Mouse (Mus musculus): ENCODE data around the gene Vasn. TPM values are rescaled to one million over a fixed set of nuclear protein-coding genes. Genes with fewer than 3 reads are reported as not detected.
A peak's percentile ranks its signal among the peaks of the same experiment; 100 is the strongest.

The Vasn gene
- polyA plus RNA-seq, 1 experiment from 2014 or later = 4.6 TPM

GRCm38 (mm10) chr16:4646831-4647230 lies 7.1 kb downstream of the Vasn start:
- no peak overlapping the region for H3K27ac ChIP-seq
- H3K27me3 ChIP-seq = no peaks in the 10 kb centered on the region
- WGBS = 86% methylated on average over 4 of the region's 4 CpGs
- no peak overlapping the region for H3K9ac ChIP-seq (replicated peaks)
- H3K9me3 ChIP-seq = no peaks in the 10 kb centered on the region
- H3K4me1 ChIP-seq (replicated peaks) = peaks cover 29% of the 10 kb centered on the region
- ATAC-seq = no peak
- peaks cover 32% of the 10 kb centered on the region for H3K36me3 ChIP-seq
- H3K4me2 ChIP-seq (replicated peaks) = no peak overlapping the region
- H3K4me3 ChIP-seq (replicated peaks) = no peak overlapping the region

GRCm38 (mm10) chr16:4647651-4648141 lies 8.0 kb downstream of the Vasn start:
- Histone ChIP-seq H3K36me3 (peaks cover 41% of the 10 kb centered on the region), H3K4me3 (replicated peaks) (no peak overlapping the region), H3K27ac (no peak overlapping the region), H3K9ac (replicated peaks) (no peak overlapping the region), H3K9me3 (no peaks in the 10 kb centered on the region), H3K4me1 (replicated peaks) (peaks cover 20% of the 10 kb centered on the region), H3K4me2 (replicated peaks) (no peak overlapping the region), H3K27me3 (no peaks in the 10 kb centered on the region)
- no peak for ATAC-seq
- WGBS = 82% methylated on average over 13 of the region's 13 CpGs

- no peaks in the 10 kb centered on the region for H3K27me3 ChIP-seq
- WGBS = 80% methylated on average over 28 of the region's 28 CpGs
- H3K27ac ChIP-seq = no peak overlapping the region
Observed at GRCm38 (mm10) chr16:4648416-4649023, 8.8 kb downstream of the Vasn start.

GRCm38 (mm10) chr16:4649211-4649610 lies 9.5 kb downstream of the Vasn start:
- no peaks in the 10 kb centered on the region for H3K27me3 ChIP-seq
- H3K4me3 ChIP-seq (replicated peaks) = no peak overlapping the region
- 89% methylated on average over 5 of the region's 5 CpGs for WGBS
- H3K36me3 ChIP-seq = peaks cover 43% of the 10 kb centered on the region
- H3K4me1 ChIP-seq (replicated peaks) = peaks cover 5% of the 10 kb centered on the region
- H3K4me2 ChIP-seq (replicated peaks) = no peak overlapping the region
- ATAC-seq = no peak
- no peak overlapping the region for H3K27ac ChIP-seq
- H3K9me3 ChIP-seq = no peaks in the 10 kb centered on the region
- no peak overlapping the region for H3K9ac ChIP-seq (replicated peaks)

More at GRCm38 (mm10) chr16:4648416-4649023, 8.8 kb downstream of the Vasn start:
- Histone ChIP-seq H3K4me1 (replicated peaks) (peaks cover 12% of the 10 kb centered on the region), H3K9me3 (no peaks in the 10 kb centered on the region), H3K4me2 (replicated peaks) (no peak overlapping the region), H3K4me3 (replicated peaks) (no peak overlapping the region), H3K9ac (replicated peaks) (no peak overlapping the region), H3K36me3 (peaks cover 48% of the 10 kb centered on the region)
- no peak for ATAC-seq

- H3K36me3 ChIP-seq = peaks cover 45% of the 10 kb centered on the region
- no peak overlapping the region for H3K27ac ChIP-seq
- ATAC-seq = no peak
- no peak overlapping the region for H3K9ac ChIP-seq (replicated peaks)
- WGBS = 90% methylated on average over 11 of the region's 11 CpGs
- no peak overlapping the region for H3K4me2 ChIP-seq (replicated peaks)
- H3K9me3 ChIP-seq = no peaks in the 10 kb centered on the region
- H3K4me1 ChIP-seq (replicated peaks) = peaks cover under 1% of the 10 kb centered on the region; the same call in 1 of the 2 replicates
- H3K27me3 ChIP-seq = no peaks in the 10 kb centered on the region
- no peak overlapping the region for H3K4me3 ChIP-seq (replicated peaks)
Observed at GRCm38 (mm10) chr16:4649692-4650091, 10.0 kb downstream of the Vasn start.

GRCm38 (mm10) chr16:4650161-4650560 lies 10.4 kb downstream of the Vasn start:
- ATAC-seq = no peak
- Histone ChIP-seq H3K27ac (no peak overlapping the region), H3K9me3 (no peaks in the 10 kb centered on the region), H3K36me3 (peaks cover 50% of the 10 kb centered on the region), H3K4me2 (replicated peaks) (no peak overlapping the region), H3K27me3 (no peaks in the 10 kb centered on the region), H3K9ac (replicated peaks) (no peak overlapping the region), H3K4me1 (replicated peaks) (peaks cover 5% of the 10 kb centered on the region), H3K4me3 (replicated peaks) (no peak overlapping the region)
- 94% methylated on average over 3 of the region's 3 CpGs for WGBS

- H3K27ac ChIP-seq = no peak overlapping the region
- no peak overlapping the region for H3K4me2 ChIP-seq (replicated peaks)
- H3K4me1 ChIP-seq (replicated peaks) = peaks cover 15% of the 10 kb centered on the region
- no peaks in the 10 kb centered on the region for H3K9me3 ChIP-seq
- no peak for ATAC-seq
- 88% methylated on average over 1 of the region's 1 CpGs for WGBS
- no peaks in the 10 kb centered on the region for H3K27me3 ChIP-seq
- H3K4me3 ChIP-seq (replicated peaks) = no peak overlapping the region
- H3K36me3 ChIP-seq = peaks cover 53% of the 10 kb centered on the region
- H3K9ac ChIP-seq (replicated peaks) = no peak overlapping the region
Observed at GRCm38 (mm10) chr16:4651081-4651480, 11.3 kb downstream of the Vasn start.

GRCm38 (mm10) chr16:4651624-4652023 lies 11.9 kb downstream of the Vasn start:
- Histone ChIP-seq H3K27me3 (no peaks in the 10 kb centered on the region), H3K4me2 (replicated peaks) (no peak overlapping the region), H3K4me3 (replicated peaks) (no peak overlapping the region), H3K36me3 (peaks cover 53% of the 10 kb centered on the region), H3K9me3 (no peaks in the 10 kb centered on the region), H3K4me1 (replicated peaks) (peaks cover 20% of the 10 kb centered on the region), H3K27ac (no peak overlapping the region), H3K9ac (replicated peaks) (no peak overlapping the region; the same call in 1 of the 2 replicates)
- no peak for ATAC-seq
- 75% methylated on average over 7 of the region's 7 CpGs for WGBS

GRCm38 (mm10) chr16:4652707-4653416 lies 13.1 kb downstream of the Vasn start:
- Histone ChIP-seq H3K36me3 (peaks cover 53% of the 10 kb centered on the region), H3K9ac (replicated peaks) (no peak overlapping the region)
- no peak for ATAC-seq

GRCm38 (mm10) chr16:4654706-4655105 lies 15.0 kb downstream of the Vasn start:
- no peak overlapping the region for H3K4me2 ChIP-seq (replicated peaks)
- peaks cover 39% of the 10 kb centered on the region for H3K36me3 ChIP-seq
- H3K9ac ChIP-seq (replicated peaks) = no peak overlapping the region
- H3K4me3 ChIP-seq (replicated peaks) = no peak overlapping the region
- no peaks in the 10 kb centered on the region for H3K27me3 ChIP-seq
- 86% methylated on average over 10 of the region's 10 CpGs for WGBS
- H3K27ac ChIP-seq = no peak overlapping the region
- peaks cover 32% of the 10 kb centered on the region for H3K4me1 ChIP-seq (replicated peaks)
- no peaks in the 10 kb centered on the region for H3K9me3 ChIP-seq
- ATAC-seq = no peak

More at GRCm38 (mm10) chr16:4652707-4653416, 13.1 kb downstream of the Vasn start:
- no peaks in the 10 kb centered on the region for H3K27me3 ChIP-seq
- H3K4me2 ChIP-seq (replicated peaks) = no peak overlapping the region
- H3K27ac ChIP-seq = no peak overlapping the region
- 80% methylated on average over 4 of the region's 4 CpGs for WGBS
- no peaks in the 10 kb centered on the region for H3K9me3 ChIP-seq
- H3K4me3 ChIP-seq (replicated peaks) = no peak overlapping the region
- peaks cover 22% of the 10 kb centered on the region for H3K4me1 ChIP-seq (replicated peaks)

- Histone ChIP-seq H3K27ac (peak overlapping the region; percentile 64), H3K4me1 (replicated peaks) (peaks cover 32% of the 10 kb centered on the region), H3K4me3 (replicated peaks) (no peak overlapping the region), H3K9ac (replicated peaks) (0 out of 2 replicates have a peak overlapping the region, but pooled peaks have one; percentile 8), H3K27me3 (no peaks in the 10 kb centered on the region), H3K4me2 (replicated peaks) (no peak overlapping the region), H3K9me3 (no peaks in the 10 kb centered on the region), H3K36me3 (peaks cover 33% of the 10 kb centered on the region)
- 66% methylated on average over 4 of the region's 4 CpGs for WGBS
- peak; percentile 13; the same call in 1 of the 2 replicates for ATAC-seq
Observed at GRCm38 (mm10) chr16:4655251-4655734, 15.6 kb downstream of the Vasn start.

Data from midbrain, embryonic 13.5 days (tissue).